Mouse (Mus musculus) C2C12 (cell line): ENCODE results near the gene Eif2a. TPM values are rescaled to one million over a fixed set of nuclear protein-coding genes. Genes with fewer than 3 reads are reported as not detected.

ENCODE experiments used
- H3K27me3 ChIP-seq: one replicate; pipeline ENCODE4 v1.6.1; 2011; ENCODE audit not compliant: control insufficient read depth, insufficient read depth, insufficient read length
- H3K36me3 ChIP-seq: one replicate; pipeline ENCODE4 v1.6.1; 2011; ENCODE audit not compliant: control insufficient read depth, insufficient read depth
- H3K4me3 ChIP-seq: one replicate; pipeline ENCODE4 v1.5.1; 2011; ENCODE audit warnings: mild to moderate bottlenecking, control low read depth; ENCODE audit not compliant: poor library complexity, insufficient read depth, severe bottlenecking
- H3K79me2 ChIP-seq: one replicate; pipeline ENCODE4 v1.6.1; 2011; ENCODE audit not compliant: control insufficient read depth, insufficient read depth
- H3K79me3 ChIP-seq: one replicate; pipeline ENCODE4 v1.6.1; 2011; ENCODE audit warnings: low read depth, control low read depth
- H3ac ChIP-seq: one replicate; pipeline ENCODE3; 2011; ENCODE audit warnings: low read depth; ENCODE audit not compliant: control insufficient read depth, insufficient read length
- CEBPB ChIP-seq: IDR thresholded peaks from one replicate; pipeline ENCODE4 v1.6.1; 2011; ENCODE audit warnings: low read depth, mild to moderate bottlenecking, control low read depth, moderate library complexity
- CTCF ChIP-seq: IDR thresholded peaks from one replicate; pipeline ENCODE4 v1.5.1; 2011; ENCODE audit not compliant: control insufficient read depth, insufficient read depth, insufficient read length
- FOSL1 ChIP-seq: IDR thresholded peaks from one replicate; pipeline ENCODE4 v1.8.0; 2011; ENCODE audit warnings: mild to moderate bottlenecking, low read length; ENCODE audit not compliant: poor library complexity, insufficient read depth, severe bottlenecking
- MAX ChIP-seq: IDR thresholded peaks from one replicate; pipeline ENCODE4 v1.6.1; 2011; ENCODE audit warnings: mild to moderate bottlenecking, control low read depth
- MYOD1 ChIP-seq: IDR thresholded peaks from one replicate; pipeline ENCODE4 v1.6.1; 2011; ENCODE audit warnings: low read depth; ENCODE audit not compliant: control insufficient read depth, insufficient read length
- MYOG ChIP-seq: IDR thresholded peaks from one replicate; pipeline ENCODE4 v1.6.1; 2011; ENCODE audit not compliant: control insufficient read depth, insufficient read length; ENCODE audit errors: extremely low read depth
- USF1 ChIP-seq: IDR thresholded peaks from one replicate; pipeline ENCODE4 v1.6.1; 2011; ENCODE audit warnings: low read depth, mild to moderate bottlenecking, control low read depth, moderate library complexity
- polyA plus RNA-seq: library from polyadenylated mRNA; unstranded; fragments of >200 nt; fragmentation: generic; extraction: Trizol; gene quantifications from one replicate; pipeline ENCODE4 v1.2.1, GENCODE M21; 2012; ENCODE audit warnings: missing spikeins

The Eif2a gene
- polyA plus RNA-seq, 1 experiment: 16.1 TPM

- Histone ChIP-seq H3K36me3 (peaks cover 22% of the 10 kb centered on the region), H3K79me2 (no peaks in the 10 kb centered on the region), H3K27me3 (no peaks in the 10 kb centered on the region), H3K4me3 (no peak overlapping the region), H3K79me3 (peaks cover 3% of the 10 kb centered on the region), H3ac (no peak overlapping the region)
- TF ChIP-seq CEBPB (no peak), MYOG (no peak), MYOD1 (no peak), FOSL1 (no peak), USF1 (no peak), MAX (no peak), CTCF (no peak)
Observed at GRCm38 (mm10) chr3:58517800-58518199, 7.8 kb upstream of the Eif2a start.

GRCm38 (mm10) chr3:58518962-58519361, 6.7 kb upstream of the Eif2a start:
- TF ChIP-seq USF1 (no peak), MYOG (no peak), FOSL1 (no peak), CEBPB (no peak), MAX (no peak), CTCF (no peak), MYOD1 (no peak)
- peaks cover 6% of the 10 kb centered on the region for H3K79me3 ChIP-seq
- H3K4me3 ChIP-seq: no peak overlapping the region
- peaks cover 6% of the 10 kb centered on the region for H3K79me2 ChIP-seq
- H3K36me3 ChIP-seq: peaks cover 33% of the 10 kb centered on the region
- H3ac ChIP-seq: no peak overlapping the region
- H3K27me3 ChIP-seq: no peaks in the 10 kb centered on the region

- TF ChIP-seq MAX (no peak), FOSL1 (no peak), CTCF (no peak), USF1 (no peak), CEBPB (no peak), MYOG (no peak)
- Histone ChIP-seq H3K79me2 (peaks cover 12% of the 10 kb centered on the region), H3K4me3 (no peak overlapping the region), H3K27me3 (no peaks in the 10 kb centered on the region), H3K79me3 (peaks cover 11% of the 10 kb centered on the region), H3K36me3 (peaks cover 37% of the 10 kb centered on the region), H3ac (no peak overlapping the region)
Observed at GRCm38 (mm10) chr3:58519536-58519935, 6.1 kb upstream of the Eif2a start.

- Histone ChIP-seq H3ac (no peak overlapping the region), H3K36me3 (peaks cover 37% of the 10 kb centered on the region), H3K79me3 (peaks cover 19% of the 10 kb centered on the region)
Observed at GRCm38 (mm10) chr3:58520286-58520685, 5.3 kb upstream of the Eif2a start.

GRCm38 (mm10) chr3:58521361-58521760, 4.3 kb upstream of the Eif2a start:
- H3ac ChIP-seq: no peak overlapping the region
- H3K27me3 ChIP-seq: no peaks in the 10 kb centered on the region
- H3K36me3 ChIP-seq: peaks cover 37% of the 10 kb centered on the region
- H3K79me2 ChIP-seq: peaks cover 27% of the 10 kb centered on the region
- TF ChIP-seq CEBPB: no peak
- no peak for TF ChIP-seq MYOD1
- no peak for TF ChIP-seq FOSL1
- no peak for TF ChIP-seq MYOG
- TF ChIP-seq USF1: no peak
- TF ChIP-seq CTCF: no peak
- H3K4me3 ChIP-seq: no peak overlapping the region
- peaks cover 22% of the 10 kb centered on the region for H3K79me3 ChIP-seq

More at GRCm38 (mm10) chr3:58520286-58520685, 5.3 kb upstream of the Eif2a start:
- Histone ChIP-seq H3K27me3 (no peaks in the 10 kb centered on the region), H3K79me2 (peaks cover 19% of the 10 kb centered on the region), H3K4me3 (no peak overlapping the region)
- TF ChIP-seq MYOG: no peak
- no peak for TF ChIP-seq USF1
- TF ChIP-seq MAX: no peak
- no peak for TF ChIP-seq FOSL1
- no peak for TF ChIP-seq CEBPB
- no peak for TF ChIP-seq MYOD1
- TF ChIP-seq CTCF: no peak

- TF ChIP-seq FOSL1 (no peak), CEBPB (no peak), MYOG (no peak), USF1 (no peak)
- peaks cover 37% of the 10 kb centered on the region for H3K36me3 ChIP-seq
- H3ac ChIP-seq: no peak overlapping the region
- H3K79me2 ChIP-seq: peaks cover 48% of the 10 kb centered on the region
- H3K27me3 ChIP-seq: no peaks in the 10 kb centered on the region
- H3K79me3 ChIP-seq: peaks cover 40% of the 10 kb centered on the region
- H3K4me3 ChIP-seq: no peak overlapping the region
Observed at GRCm38 (mm10) chr3:58523386-58523785, 2.2 kb upstream of the Eif2a start.
